Mouse (Mus musculus) stomach, postnatal 0 days (tissue): ENCODE measurements at regions not wholly inside any gene's neighbourhood (a gene's known extent, or its start where the extent isn't known, plus 50 kb on each side); places are given as distances from the start of the nearest gene placed in this dataset.

Experiments used
- ATAC-seq: fragments of 200-750 bp; cut with Nextera tagmentation; 2 replicates; pipeline ENCODE4 v1.8.0; 2017; ENCODE audit not compliant: low FRiP score, low TSS enrichment
- DNase-seq: peaks from one replicate; pipeline ENCODE4 v3.0.0-alpha.2; 2016; ENCODE audit warnings: low spot score
- H3K27ac ChIP-seq: fragments of 300-500 bp; sonication (generic); replicated peaks from 2 replicates; pipeline ENCODE4 v1.5.1; 2014; ENCODE audit warnings: mild to moderate bottlenecking, control low read depth
- H3K27me3 ChIP-seq: fragments of 300-500 bp; sonication (generic); 2 replicates; pipeline ENCODE4 v1.6.1; 2014; ENCODE audit warnings: low read length; ENCODE audit not compliant: control insufficient read depth, insufficient read depth
- H3K36me3 ChIP-seq: fragments of 300-500 bp; sonication (generic); 2 replicates; pipeline ENCODE4 v1.6.1; 2014; ENCODE audit warnings: low read length, mixed read lengths; ENCODE audit not compliant: control insufficient read depth, insufficient read depth
- H3K4me1 ChIP-seq: fragments of 300-500 bp; sonication (generic); replicated peaks from 2 replicates; pipeline ENCODE4 v1.6.1; 2014; ENCODE audit warnings: antibody characterized with exemption; ENCODE audit not compliant: control insufficient read depth, insufficient read depth
- H3K4me2 ChIP-seq: fragments of 300-500 bp; sonication (generic); replicated peaks from 2 replicates; pipeline ENCODE4 v1.6.1; 2014; ENCODE audit warnings: low read depth, mild to moderate bottlenecking, control low read depth, moderate library complexity
- H3K4me3 ChIP-seq: fragments of 300-500 bp; sonication (generic); 2 replicates; pipeline ENCODE4 v1.5.1; 2014; ENCODE audit warnings: low read depth, low read length, control low read depth
- H3K9ac ChIP-seq: fragments of 300-500 bp; sonication (generic); 2 replicates; pipeline ENCODE4 v1.6.1; 2014; ENCODE audit warnings: mild to moderate bottlenecking, low read length, control low read depth, mixed read lengths
- H3K9me3 ChIP-seq: fragments of 300-500 bp; sonication (generic); 2 replicates; pipeline ENCODE4 v1.6.1; 2016; ENCODE audit warnings: low read length; ENCODE audit not compliant: control insufficient read depth
- CTCF ChIP-seq: IDR thresholded peaks from 2 replicates; pipeline ENCODE4 v1.5.1; 2016; ENCODE audit warnings: antibody characterized with exemption, low read depth, mild to moderate bottlenecking, moderate library complexity
- EP300 ChIP-seq: optimal IDR thresholded peaks from 2 replicates; pipeline ENCODE3; 2016; ENCODE audit warnings: antibody characterized with exemption
- WGBS: fragments of 180-500 bp; shearing (Covaris S2); extraction: QIAGEN DNeasy Blood & Tissue Kit; methylation state at CpG from one replicate; pipeline ENCODE4 v1.1.7; 2014; 5-methylcytosine and 5-hydroxymethylcytosine counted together

DNA sequence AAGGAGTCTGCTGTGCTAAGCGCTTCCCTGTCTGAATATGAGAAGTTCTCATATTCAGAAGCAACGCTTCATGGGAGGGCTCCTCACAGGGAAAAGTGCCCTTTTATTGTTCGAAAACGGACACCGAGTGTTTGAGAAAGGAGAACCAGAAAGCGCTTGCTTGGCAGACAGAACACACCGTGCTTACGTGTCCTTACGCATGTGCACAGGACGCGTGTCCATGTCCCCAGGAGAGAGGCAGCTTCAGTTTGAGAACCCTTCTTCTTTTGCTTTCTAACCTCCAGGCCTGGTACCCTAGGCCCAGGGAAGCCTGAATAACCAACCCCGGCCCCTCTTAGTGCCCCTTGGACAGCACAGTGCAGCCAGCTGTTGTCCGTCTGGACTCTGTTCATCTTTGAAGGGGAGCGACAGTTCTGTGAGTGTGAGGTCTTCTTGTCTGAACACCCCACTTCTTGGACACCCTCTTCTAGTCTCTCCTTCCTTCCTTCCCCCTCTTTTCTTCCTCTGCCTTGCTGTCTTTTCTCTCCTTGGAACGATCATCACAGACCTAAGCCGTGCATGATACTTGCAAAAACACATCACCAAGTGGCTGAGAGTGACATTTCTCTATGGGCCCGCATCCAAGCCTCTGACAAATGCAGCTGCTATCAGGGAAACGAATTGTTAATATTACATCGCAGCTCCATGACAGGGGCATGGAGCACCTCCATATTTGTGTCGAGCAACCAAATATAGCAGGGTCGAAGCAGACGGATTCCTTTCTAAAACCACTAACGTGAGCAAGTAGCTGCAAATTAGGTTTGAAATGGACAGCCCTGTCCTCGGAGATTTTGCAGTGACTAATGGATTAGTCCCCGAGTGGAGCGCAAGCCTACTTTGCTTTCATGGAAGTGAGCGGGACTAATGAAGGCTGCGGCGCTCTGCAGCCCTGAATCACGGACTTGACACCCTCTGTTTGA lies 149.9 kb upstream of the Sulf2 start:
- Histone ChIP-seq H3K9ac (no peak overlapping the region), H3K27me3 (no peaks in the 10 kb centered on the region), H3K36me3 (no peaks in the 10 kb centered on the region), H3K4me2 (no peak overlapping the region), H3K4me1 (0 out of 2 replicates have a peak, but pooled peaks cover 2% of the 10 kb centered on the region), H3K4me3 (no peak overlapping the region), H3K27ac (peak overlapping the region; percentile 5; the same call in 1 of the 2 replicates), H3K9me3 (no peaks in the 10 kb centered on the region)
- 62% methylated on average over 30 of the region's 30 CpGs for WGBS
- TF ChIP-seq EP300: no peak
- TF ChIP-seq CTCF: no peak
- DNase-seq (no peak), ATAC-seq (peak; percentile 16; the same call in 1 of the 2 replicates)

- Histone ChIP-seq H3K9ac (no peak overlapping the region), H3K36me3 (no peaks in the 10 kb centered on the region), H3K27ac (no peak overlapping the region), H3K9me3 (no peaks in the 10 kb centered on the region), H3K4me3 (no peak overlapping the region), H3K4me2 (no peak overlapping the region), H3K4me1 (0 out of 2 replicates have a peak, but pooled peaks cover 2% of the 10 kb centered on the region), H3K27me3 (no peaks in the 10 kb centered on the region)
- TF ChIP-seq CTCF: no peak
- no peak for TF ChIP-seq EP300
- ATAC-seq: no peak
- WGBS: 46% methylated on average over 2 of the region's 2 CpGs
- no peak for DNase-seq
These were observed 148.4 kb upstream of the Sulf2 start for GRCm38 (mm10) chr2:166303854-166304253.

- H3K9me3 ChIP-seq: no peaks in the 10 kb centered on the region
- no peaks in the 10 kb centered on the region for H3K27me3 ChIP-seq
- ATAC-seq (peak; percentile 49), DNase-seq (peak; percentile 21)
- no peaks in the 10 kb centered on the region for H3K36me3 ChIP-seq
- no peak overlapping the region for H3K4me2 ChIP-seq
- WGBS: 43% methylated on average over 9 of the region's 9 CpGs
- no peak overlapping the region for H3K4me3 ChIP-seq
- H3K9ac ChIP-seq: no peak overlapping the region
- H3K27ac ChIP-seq: no peak overlapping the region
- TF ChIP-seq EP300 (no peak), CTCF (0 out of 2 replicates have a peak, but pooled peaks have one; percentile 5)
- 0 out of 2 replicates have a peak, but pooled peaks cover 2% of the 10 kb centered on the region for H3K4me1 ChIP-seq
These were observed 145.7 kb upstream of the Sulf2 start for GRCm38 (mm10) chr2:166301161-166301560.

GRCm38 (mm10) chr2:166294672-166295071 lies 139.2 kb upstream of the Sulf2 start:
- H3K9me3 ChIP-seq: no peaks in the 10 kb centered on the region
- 46% methylated on average over 10 of the region's 10 CpGs for WGBS
- no peak overlapping the region for H3K9ac ChIP-seq
- DNase-seq (no peak), ATAC-seq (no peak; the same call in 1 of the 2 replicates)
- H3K27ac ChIP-seq: no peak overlapping the region
- H3K36me3 ChIP-seq: no peaks in the 10 kb centered on the region
- no peaks in the 10 kb centered on the region for H3K4me1 ChIP-seq
- H3K27me3 ChIP-seq: 0 out of 2 replicates have a peak, but pooled peaks cover 2% of the 10 kb centered on the region
- no peak overlapping the region for H3K4me2 ChIP-seq
- no peak overlapping the region for H3K4me3 ChIP-seq
- no peak for TF ChIP-seq CTCF
- no peak for TF ChIP-seq EP300

- no peak overlapping the region for H3K4me3 ChIP-seq
These were observed 137.5 kb upstream of the Sulf2 start for GRCm38 (mm10) chr2:166292987-166293386.

More at GRCm38 (mm10) chr2:166292987-166293386, 137.5 kb upstream of the Sulf2 start:
- Histone ChIP-seq H3K36me3 (no peaks in the 10 kb centered on the region), H3K27ac (no peak overlapping the region), H3K27me3 (0 out of 2 replicates have a peak, but pooled peaks cover 2% of the 10 kb centered on the region), H3K9ac (no peak overlapping the region), H3K4me1 (no peaks in the 10 kb centered on the region), H3K9me3 (no peaks in the 10 kb centered on the region), H3K4me2 (no peak overlapping the region)
- WGBS: 60% methylated on average over 6 of the region's 6 CpGs
- TF ChIP-seq CTCF (no peak), EP300 (no peak)
- no peak for ATAC-seq
- DNase-seq: no peak
